Mouse (Mus musculus) left cerebral cortex, postnatal 36 days (tissue): ENCODE measurements at regions not wholly inside any gene's neighbourhood (a gene's known extent, or its start where the extent isn't known, plus 50 kb on each side); places are given as distances from the start of the nearest gene placed in this dataset.
A peak's percentile ranks its signal among the peaks of the same experiment; 100 is the strongest.

Experiments used
- DNase-seq, 2 experiments: peaks; one replicate each; pipeline ENCODE4 v3.0.0; 2021 to 2022; ENCODE audit warnings: low spot score in 2 of 2, mixed read lengths in 1 of 2
- intact Hi-C: fragments of 180-260 bp; cut with DNase I; formaldehyde crosslinking; loops from one replicate; pipeline ENCODE4 v1.15.1; 2025

- DNase-seq: no peak
- intact Hi-C loops: no loop called here
Observed at GRCm38 (mm10) chr8:7977020-7977419, 684.0 kb downstream of the Efnb2 start.

GRCm38 (mm10) chr8:7973791-7974190, 687.3 kb downstream of the Efnb2 start:
- intact Hi-C loops: no loop called here
- DNase-seq: no peak

GRCm38 (mm10) chr8:7964276-7964675, 696.8 kb downstream of the Efnb2 start:
- DNase-seq: no peak
- intact Hi-C loops: no loop called here

- intact Hi-C loops: no loop called here
- no peak for DNase-seq
Observed at GRCm38 (mm10) chr8:7956745-7957144, 704.3 kb downstream of the Efnb2 start.

- DNase-seq: no peak
- intact Hi-C loops: no loop called here
Observed at GRCm38 (mm10) chr8:7954851-7955250, 706.2 kb downstream of the Efnb2 start.

DNA sequence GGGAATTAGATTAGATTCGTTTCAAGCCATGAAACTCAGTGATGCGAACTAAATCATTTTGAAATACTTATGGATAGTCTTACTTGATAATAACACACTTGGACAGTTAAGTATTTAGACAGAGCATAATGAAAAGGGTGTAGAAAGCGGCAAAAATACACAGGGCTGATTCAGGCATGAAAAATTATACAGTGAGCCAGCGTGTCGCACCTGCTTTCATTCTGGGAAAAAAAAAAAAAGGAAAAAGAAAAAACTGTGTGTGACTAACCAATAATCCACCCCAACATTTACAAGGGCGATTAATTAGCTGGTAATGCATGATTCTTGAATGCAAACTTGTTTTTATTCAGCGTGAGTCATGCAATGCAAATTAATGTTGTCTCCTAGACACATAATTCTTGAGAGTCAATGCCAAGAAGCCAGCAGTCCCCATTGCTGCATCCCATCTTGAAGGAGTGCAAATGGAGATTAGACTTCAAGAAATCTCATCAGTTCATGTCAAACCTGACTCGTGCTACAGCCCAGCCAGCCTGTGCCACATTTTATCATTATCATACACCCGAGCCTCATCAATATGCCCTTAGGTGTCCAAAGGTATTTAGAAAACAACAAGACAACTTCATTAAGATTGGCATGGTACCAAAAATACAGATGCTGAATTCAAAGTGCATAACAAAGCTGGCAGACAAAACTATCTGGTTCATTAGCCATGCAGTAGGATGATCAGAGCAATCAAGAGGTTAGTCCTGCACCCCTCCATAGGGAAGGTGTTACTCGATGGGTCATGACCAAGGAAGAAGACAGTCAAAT, 714.9 kb downstream of the Efnb2 start:
- no peak for DNase-seq
- intact Hi-C loops: no loop called here

GRCm38 (mm10) chr8:7936596-7936995, 724.4 kb downstream of the Efnb2 start:
- intact Hi-C loops: no loop called here
- no peak for DNase-seq

GRCm38 (mm10) chr8:7919416-7919815, 741.6 kb downstream of the Efnb2 start:
- DNase-seq: no peak
- intact Hi-C loops: no loop called here

DNA sequence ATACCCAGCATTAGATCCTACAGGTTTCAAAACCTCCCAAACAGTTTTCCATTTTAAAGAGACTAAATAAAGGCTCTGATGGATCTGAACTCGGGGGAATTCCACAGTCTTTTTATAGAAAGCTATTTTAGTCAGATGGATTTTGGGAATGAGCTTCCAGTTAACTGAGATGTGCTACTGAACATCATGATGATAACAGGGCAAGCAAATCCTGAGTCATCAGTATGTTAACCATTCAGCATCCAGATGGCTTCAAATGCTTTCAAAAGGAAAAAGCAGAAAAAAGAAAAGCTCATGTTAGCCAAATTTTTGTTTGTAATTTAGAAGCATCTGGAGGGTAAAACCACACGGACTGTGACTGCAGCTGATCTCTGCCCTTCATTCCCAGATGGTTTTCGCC, 766.7 kb downstream of the Efnb2 start:
- intact Hi-C loops: no loop called here
- no peak for DNase-seq

- intact Hi-C loops: no loop called here
- DNase-seq: no peak
Observed at GRCm38 (mm10) chr8:7853169-7853568, 807.9 kb downstream of the Efnb2 start.

DNA sequence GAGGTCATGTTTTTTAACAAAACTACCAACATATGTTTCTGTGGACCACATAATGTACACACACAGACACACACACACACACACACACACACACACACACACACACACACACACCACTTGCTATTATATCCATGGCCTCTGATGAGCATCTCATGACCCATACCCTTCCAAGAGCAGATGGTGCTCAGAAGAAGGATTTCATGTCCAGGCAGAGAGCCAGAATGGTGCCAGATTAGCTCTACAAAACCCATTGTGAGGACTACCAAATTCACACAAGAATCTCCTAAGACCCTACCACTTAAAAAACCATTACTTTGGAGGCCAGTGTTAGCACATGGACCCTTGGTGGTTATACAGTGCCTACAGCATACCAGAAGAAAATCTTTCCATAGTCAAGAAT, 810.5 kb downstream of the Efnb2 start:
- intact Hi-C loops: no loop called here
- DNase-seq: no peak

DNA sequence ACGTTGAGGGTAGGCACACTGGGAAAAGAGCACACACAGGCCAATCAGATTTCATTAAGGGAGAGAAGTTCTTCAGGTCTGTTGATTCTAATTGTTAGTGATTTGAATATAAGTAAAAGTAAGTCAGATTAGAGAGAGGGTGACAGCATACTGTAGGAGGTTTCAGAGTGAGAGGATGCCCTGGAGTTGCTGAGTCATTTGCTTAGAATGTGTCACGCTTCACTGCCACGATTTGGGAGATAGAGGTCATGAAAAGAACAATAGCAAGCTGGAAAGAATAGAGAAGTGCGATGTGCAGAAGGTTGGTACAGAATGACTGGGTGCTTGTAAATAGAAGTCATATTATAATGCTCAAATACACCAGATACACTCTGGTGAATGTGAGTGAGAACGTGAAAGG, 829.1 kb downstream of the Efnb2 start:
- no peak for DNase-seq
- intact Hi-C loops: no loop called here

GRCm38 (mm10) chr8:7827811-7828210, 833.2 kb downstream of the Efnb2 start:
- intact Hi-C loops: no loop called here
- no peak for DNase-seq

DNA sequence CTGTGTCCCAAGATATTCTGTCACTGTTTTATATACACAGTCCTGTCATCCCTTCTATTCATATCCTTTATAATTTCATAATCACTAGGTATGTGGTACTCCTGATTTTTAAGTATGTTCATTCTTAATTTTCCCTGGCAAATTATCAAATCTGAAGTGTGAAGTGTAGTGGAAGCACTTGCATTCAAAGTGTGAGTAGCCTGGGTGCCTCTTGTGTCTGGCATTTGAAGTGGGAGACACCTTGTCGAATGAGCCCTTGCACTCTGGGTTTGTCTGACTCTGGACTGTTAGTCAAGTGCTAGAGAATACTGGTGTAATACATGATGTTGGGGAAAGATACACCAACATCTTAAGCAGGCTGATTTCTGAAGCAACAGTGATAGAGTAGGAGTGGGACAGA, 852.6 kb downstream of the Efnb2 start:
- intact Hi-C loops: no loop called here
- DNase-seq: no peak

DNA sequence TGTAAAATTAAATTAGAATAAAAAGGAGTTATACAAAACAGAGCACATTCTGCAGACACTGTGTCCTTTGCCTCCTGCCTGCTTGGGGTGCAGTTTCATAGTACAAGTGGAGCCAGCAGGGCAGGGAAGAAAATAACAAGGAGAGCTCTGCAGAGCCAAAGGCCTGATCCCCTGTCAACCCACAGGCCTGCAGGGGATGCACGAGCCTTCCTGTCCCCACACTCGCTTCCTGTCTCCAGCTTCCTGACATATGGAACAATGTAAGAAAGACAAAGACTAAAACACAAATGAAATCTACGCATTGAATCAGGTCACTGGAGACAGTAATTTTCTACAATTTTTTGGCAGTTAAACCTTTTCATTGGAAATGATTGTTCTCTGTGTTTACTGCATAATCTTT, 861.8 kb downstream of the Efnb2 start:
- DNase-seq: no peak

DNA sequence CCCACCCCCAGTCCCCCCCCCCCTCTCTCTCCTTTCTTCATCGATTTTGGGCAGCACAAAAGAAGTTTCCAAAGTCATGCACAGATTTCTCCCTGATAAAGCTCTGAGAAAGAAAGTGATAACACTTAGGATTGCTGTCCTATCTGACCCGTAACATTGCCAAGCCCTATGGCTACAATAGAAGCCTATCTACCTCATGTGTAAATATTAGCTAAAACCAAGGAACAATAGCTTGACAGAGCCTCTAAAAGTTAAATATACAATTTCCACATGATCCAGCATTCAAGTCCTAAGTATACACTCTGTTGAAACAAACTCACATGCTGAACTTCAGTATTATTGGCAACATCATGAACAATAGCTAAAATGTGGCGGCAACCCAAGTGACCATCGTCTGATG, 864.9 kb downstream of the Efnb2 start:
- intact Hi-C loops: no loop called here
- no peak for DNase-seq

More for the DNA sequence above, 861.8 kb downstream of the Efnb2 start:
- intact Hi-C loops: no loop called here

GRCm38 (mm10) chr8:7763820-7764219, 897.2 kb downstream of the Efnb2 start:
- intact Hi-C loops: no loop called here
- DNase-seq: no peak

GRCm38 (mm10) chr8:7760987-7761386, 900.1 kb downstream of the Efnb2 start:
- intact Hi-C loops: no loop called here
- no peak for DNase-seq

DNA sequence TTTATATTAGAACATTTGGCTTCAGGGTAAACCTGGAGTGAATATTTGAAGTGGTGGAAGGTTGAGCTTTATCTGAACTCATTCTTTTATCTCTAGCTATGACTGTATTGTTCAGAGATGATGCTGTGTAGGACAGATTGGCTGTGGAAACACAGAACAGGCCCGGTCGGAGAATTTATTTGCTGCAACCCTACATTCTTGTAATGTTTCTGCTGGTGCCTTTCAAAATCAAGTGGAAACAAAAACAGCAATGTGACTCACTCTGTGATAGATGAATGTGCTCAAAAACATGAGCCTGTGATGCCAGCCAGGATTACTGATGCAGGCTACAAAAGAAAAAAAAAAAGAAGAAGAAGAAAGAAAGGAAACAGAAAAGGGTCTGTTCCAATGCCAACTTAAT, 928.3 kb downstream of the Efnb2 start:
- intact Hi-C loops: no loop called here
- no peak for DNase-seq

DNA sequence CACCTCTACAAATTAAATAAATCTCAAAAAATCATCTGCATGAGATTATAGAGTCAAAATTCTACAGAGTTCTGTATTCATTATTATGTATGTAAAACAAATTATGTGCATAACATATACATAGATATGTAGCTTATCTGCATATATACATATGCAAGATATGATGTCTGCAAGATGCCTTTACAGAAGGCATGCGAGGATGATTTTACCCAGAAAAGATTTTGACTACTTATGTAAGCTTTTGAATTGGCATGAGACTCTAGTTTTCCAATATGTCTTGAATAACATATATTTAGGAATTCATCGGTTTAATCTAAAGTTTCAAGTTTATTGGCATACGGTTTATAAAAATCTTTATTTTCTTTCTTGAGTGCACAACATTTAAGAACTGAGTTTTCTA, 939.2 kb downstream of the Efnb2 start:
- no peak for DNase-seq
- intact Hi-C loops: no loop called here

DNA sequence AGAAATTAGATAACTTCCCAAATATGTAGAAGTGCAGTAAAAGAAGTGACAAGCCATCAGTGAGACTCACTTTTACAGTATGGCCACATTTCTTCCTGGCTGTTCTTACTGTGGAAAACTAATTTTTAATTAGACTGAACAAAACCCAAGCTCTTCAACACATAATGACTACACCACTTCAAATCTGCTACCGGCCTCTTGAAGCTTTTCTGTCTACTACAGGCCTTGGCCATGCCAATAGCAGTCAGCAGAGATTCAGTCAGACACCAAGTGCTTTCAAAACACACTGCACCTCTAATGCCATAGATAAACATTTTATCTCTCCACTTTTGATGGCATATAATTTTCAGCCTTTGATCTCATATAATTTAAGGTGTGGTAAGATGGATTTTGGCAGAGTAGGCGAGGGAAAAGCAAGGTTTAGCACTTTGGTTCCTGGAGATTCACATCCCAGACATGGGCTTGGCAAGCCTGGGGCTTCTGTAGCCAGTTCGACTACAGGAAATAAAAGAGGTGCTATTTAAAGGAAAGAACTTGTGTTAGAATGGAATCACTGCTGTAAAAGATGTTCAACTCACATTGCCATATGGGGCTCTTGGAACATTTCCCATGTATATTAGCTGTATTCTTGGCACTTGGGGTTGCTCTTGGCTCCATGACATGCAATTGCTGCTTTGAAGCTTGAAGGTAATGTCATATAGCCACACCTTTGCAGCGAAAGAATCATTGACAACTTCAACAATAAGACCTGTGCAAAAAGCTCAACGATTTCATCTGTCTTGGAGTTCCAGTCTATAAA, 941.9 kb downstream of the Efnb2 start:
- DNase-seq: peak; percentile 48 to 60
- intact Hi-C loops: no loop called here
